Mouse (Mus musculus) heart, postnatal 0 days (tissue): ENCODE measurements at regions not wholly inside any gene's neighbourhood (a gene's known extent, or its start where the extent isn't known, plus 50 kb on each side); places are given as distances from the start of the nearest gene placed in this dataset.

Experiments
- ATAC-seq: fragments of 200-750 bp; cut with Nextera tagmentation; 2 replicates; pipeline ENCODE4 v1.8.0; 2017; ENCODE audit warnings: low read depth, moderate number of reproducible peaks, moderate library complexity; ENCODE audit not compliant: insufficient read depth
- DNase-seq: peaks from one replicate; pipeline ENCODE4 v3.0.0-alpha.2; 2016; ENCODE audit warnings: low spot score
- H3K27ac ChIP-seq: fragments of 300-500 bp; sonication (generic); 2 replicates; pipeline ENCODE4 v1.5.1; 2014; ENCODE audit warnings: low read depth, mild to moderate bottlenecking
- H3K27me3 ChIP-seq: fragments of 300-500 bp; sonication (generic); 2 replicates; pipeline ENCODE4 v1.6.1; 2014; ENCODE audit warnings: low read length, mixed read lengths; ENCODE audit not compliant: control insufficient read depth, insufficient read depth
- H3K36me3 ChIP-seq: fragments of 300-500 bp; sonication (generic); replicated peaks from 2 replicates; pipeline ENCODE4 v1.6.1; 2014; ENCODE audit warnings: low read length, mixed read lengths; ENCODE audit not compliant: control insufficient read depth, insufficient read depth
- H3K4me1 ChIP-seq: fragments of 300-500 bp; sonication (generic); 2 replicates; pipeline ENCODE4 v1.6.1; 2014; ENCODE audit warnings: antibody characterized with exemption; ENCODE audit not compliant: control insufficient read depth, insufficient read depth
- H3K4me2 ChIP-seq: fragments of 300-500 bp; sonication (generic); 2 replicates; pipeline ENCODE4 v1.6.1; 2014; ENCODE audit warnings: low read depth, mild to moderate bottlenecking, low read length, moderate library complexity
- H3K4me3 ChIP-seq: fragments of 300-500 bp; sonication (generic); 2 replicates; pipeline ENCODE4 v1.5.1; 2014; ENCODE audit warnings: low read depth, low read length
- H3K9ac ChIP-seq: fragments of 300-500 bp; sonication (generic); replicated peaks from 2 replicates; pipeline ENCODE4 v1.6.1; 2014; ENCODE audit warnings: low read depth, low read length, mixed read lengths
- H3K9me3 ChIP-seq: fragments of 300-500 bp; sonication (generic); replicated peaks from 2 replicates; pipeline ENCODE4 v1.6.1; 2016; ENCODE audit warnings: low read length; ENCODE audit not compliant: control insufficient read depth
- CTCF ChIP-seq: IDR thresholded peaks from 2 replicates; pipeline ENCODE4 v1.5.1; 2016; ENCODE audit warnings: antibody characterized with exemption, control low read depth, low read depth
- EP300 ChIP-seq: IDR thresholded peaks from 2 replicates; pipeline ENCODE4 v1.6.1; 2016; ENCODE audit warnings: antibody characterized with exemption, low read depth
- WGBS: fragments of 180-500 bp; shearing (Covaris S2); extraction: QIAGEN DNeasy Blood & Tissue Kit; methylation state at CpG from one replicate; pipeline ENCODE4 v1.1.7; 2014; 5-methylcytosine and 5-hydroxymethylcytosine counted together

- TF ChIP-seq CTCF, result no peak
- no peak for TF ChIP-seq EP300
- no peaks in the 10 kb centered on the region for H3K9me3 ChIP-seq
- ATAC-seq (no peak), DNase-seq (no peak)
- H3K27me3 ChIP-seq, result no peaks in the 10 kb centered on the region
- H3K4me3 ChIP-seq, result no peak overlapping the region
- H3K4me1 ChIP-seq, result no peaks in the 10 kb centered on the region
- 84% methylated on average over 1 of the region's 1 CpGs for WGBS
- H3K4me2 ChIP-seq, result no peak overlapping the region
- H3K9ac ChIP-seq, result no peak overlapping the region
- H3K36me3 ChIP-seq, result no peaks in the 10 kb centered on the region
- H3K27ac ChIP-seq, result no peak overlapping the region
Measured at GRCm38 (mm10) chr19:15342229-15342628, 604.9 kb downstream of the Psat1 start.

GRCm38 (mm10) chr19:15340305-15340983 is 606.7 kb downstream of the Psat1 start:
- no peaks in the 10 kb centered on the region for H3K27me3 ChIP-seq
- H3K4me2 ChIP-seq, result no peak overlapping the region
- no peaks in the 10 kb centered on the region for H3K9me3 ChIP-seq
- WGBS, result 55% methylated on average over 19 of the region's 19 CpGs
- H3K4me1 ChIP-seq, result no peaks in the 10 kb centered on the region
- no peak overlapping the region for H3K9ac ChIP-seq
- H3K4me3 ChIP-seq, result no peak overlapping the region
- TF ChIP-seq EP300 (no peak), CTCF (no peak)
- no peak overlapping the region for H3K27ac ChIP-seq
- DNase-seq (no peak), ATAC-seq (no peak)
- no peaks in the 10 kb centered on the region for H3K36me3 ChIP-seq

- DNase-seq (no peak), ATAC-seq (no peak)
- no peaks in the 10 kb centered on the region for H3K9me3 ChIP-seq
- no peak overlapping the region for H3K9ac ChIP-seq
- H3K4me1 ChIP-seq, result no peaks in the 10 kb centered on the region
- TF ChIP-seq EP300 (no peak), CTCF (no peak)
- H3K36me3 ChIP-seq, result no peaks in the 10 kb centered on the region
- no peak overlapping the region for H3K4me2 ChIP-seq
- WGBS, result 78% methylated on average over 11 of the region's 11 CpGs
- H3K27me3 ChIP-seq, result no peaks in the 10 kb centered on the region
- H3K4me3 ChIP-seq, result no peak overlapping the region
- H3K27ac ChIP-seq, result no peak overlapping the region
Measured at GRCm38 (mm10) chr19:15339979-15340304, 607.2 kb downstream of the Psat1 start.

GRCm38 (mm10) chr19:15330155-15330554 is 617.0 kb downstream of the Psat1 start:
- TF ChIP-seq EP300, result no peak
- no peak for TF ChIP-seq CTCF
- Histone ChIP-seq H3K4me2 (no peak overlapping the region), H3K27ac (no peak overlapping the region), H3K9ac (no peak overlapping the region), H3K27me3 (no peaks in the 10 kb centered on the region), H3K4me3 (no peak overlapping the region), H3K4me1 (no peaks in the 10 kb centered on the region), H3K9me3 (no peaks in the 10 kb centered on the region), H3K36me3 (no peaks in the 10 kb centered on the region)
- 56% methylated on average over 3 of the region's 3 CpGs for WGBS
- DNase-seq, result no peak
- ATAC-seq, result no peak

- no peaks in the 10 kb centered on the region for H3K36me3 ChIP-seq
- H3K4me1 ChIP-seq, result no peaks in the 10 kb centered on the region; the same call in 1 of the 2 replicates
- no peak overlapping the region for H3K27ac ChIP-seq
- H3K4me2 ChIP-seq, result no peak overlapping the region
- H3K9ac ChIP-seq, result no peak overlapping the region
- no peaks in the 10 kb centered on the region for H3K27me3 ChIP-seq
- TF ChIP-seq CTCF (peak; percentile 12; the same call in 1 of the 2 replicates), EP300 (no peak)
- 38% methylated on average over 6 of the region's 6 CpGs for whole genome bisulfite sequencing
- DNase-seq, result no peak
- no peak overlapping the region for H3K4me3 ChIP-seq
- H3K9me3 ChIP-seq, result no peaks in the 10 kb centered on the region
- no peak for ATAC-seq
Measured at GRCm38 (mm10) chr19:15299474-15299873, 647.7 kb downstream of the Psat1 start.

GRCm38 (mm10) chr19:15285016-15285415 is 662.1 kb downstream of the Psat1 start:
- no peak for DNase-seq
- Histone ChIP-seq H3K27me3 (no peaks in the 10 kb centered on the region), H3K4me1 (no peaks in the 10 kb centered on the region), H3K9ac (no peak overlapping the region), H3K9me3 (no peaks in the 10 kb centered on the region), H3K36me3 (no peaks in the 10 kb centered on the region), H3K4me3 (no peak overlapping the region), H3K27ac (no peak overlapping the region), H3K4me2 (no peak overlapping the region)
- TF ChIP-seq CTCF, result no peak
- no peak for TF ChIP-seq EP300
- ATAC-seq, result no peak
- 71% methylated on average over 2 of the region's 2 CpGs for WGBS
